Mouse (Mus musculus): ENCODE results near the gene Xcl1.

DNA sequence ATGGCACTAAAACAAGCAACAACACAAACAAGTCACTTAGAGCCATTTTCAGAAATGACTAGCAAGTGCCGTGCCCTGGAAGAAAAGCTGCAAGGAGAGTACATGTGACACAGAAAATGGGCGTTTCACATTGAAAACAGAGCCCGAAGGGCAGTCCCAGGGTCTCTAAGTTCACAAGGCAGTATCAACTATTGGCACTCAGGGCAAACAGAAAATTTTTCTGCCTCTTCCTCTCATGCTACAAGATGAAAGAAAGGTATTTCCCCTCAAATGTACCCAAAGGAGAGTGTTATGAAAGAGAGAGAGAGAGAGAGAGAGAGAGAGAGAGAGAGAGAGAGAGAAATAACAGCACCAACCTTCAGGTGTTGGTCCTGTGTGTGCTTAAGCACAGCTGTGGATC is 53.4 kb downstream of the Xcl1 start:
- no peak for TF ChIP-seq GATA1 (IDR thresholded peaks at IDR 0.05; ENCODE audit: low read length)
- no peak for TF ChIP-seq TAL1 (IDR thresholded peaks at IDR 0.05; ENCODE audit: low read length)
